Mouse (Mus musculus) limb, embryonic 13.5 days (tissue): ENCODE measurements around the gene Llgl2. TPM values are rescaled to one million over a fixed set of nuclear protein-coding genes. Genes with fewer than 3 reads are reported as not detected.
"Not testable (repeated sequence)": the region's sequence is repeated elsewhere in the genome, so short reads cannot be mapped to it uniquely, and the experiment has no call there.

ENCODE experiments used
- ATAC-seq: fragments of 200-750 bp; cut with Nextera tagmentation; 2 replicates; pipeline ENCODE4 v1.8.0; 2017; ENCODE audit warnings: low read depth, moderate number of reproducible peaks, moderate TSS enrichment; ENCODE audit not compliant: low FRiP score
- H3K27ac ChIP-seq: fragments of 300-500 bp; sonication (generic); 2 replicates; pipeline ENCODE4 v1.5.1; 2015; ENCODE audit warnings: inconsistent platforms, mild to moderate bottlenecking, moderate library complexity
- H3K27me3 ChIP-seq: fragments of 300-500 bp; sonication (generic); 2 replicates; pipeline ENCODE4 v1.6.1; 2015; ENCODE audit warnings: mild to moderate bottlenecking, inconsistent platforms
- H3K36me3 ChIP-seq: fragments of 300-500 bp; sonication (generic); 2 replicates; pipeline ENCODE4 v1.6.1; 2015; ENCODE audit warnings: inconsistent platforms, mild to moderate bottlenecking, moderate library complexity
- H3K4me1 ChIP-seq: fragments of 300-500 bp; sonication (generic); 2 replicates; pipeline ENCODE4 v1.6.1; 2015; ENCODE audit warnings: inconsistent platforms
- H3K4me2 ChIP-seq: fragments of 300-500 bp; sonication (generic); replicated peaks from 2 replicates; pipeline ENCODE4 v1.6.1; 2015; ENCODE audit warnings: inconsistent platforms, mild to moderate bottlenecking, moderate library complexity
- H3K4me3 ChIP-seq: fragments of 300-500 bp; sonication (generic); 2 replicates; pipeline ENCODE4 v1.5.1; 2015; ENCODE audit warnings: moderate library complexity, mild to moderate bottlenecking, inconsistent platforms
- H3K9ac ChIP-seq: fragments of 300-500 bp; sonication (generic); 2 replicates; pipeline ENCODE4 v1.6.1; 2015; ENCODE audit warnings: mild to moderate bottlenecking, inconsistent platforms
- H3K9me3 ChIP-seq: fragments of 300-500 bp; sonication (generic); 2 replicates; pipeline ENCODE4 v1.6.1; 2016; ENCODE audit warnings: inconsistent platforms
- WGBS: fragments of 180-500 bp; shearing (Covaris S2); methylation state at CpG from one replicate; pipeline ENCODE4 v1.1.7; 2015; 5-methylcytosine and 5-hydroxymethylcytosine counted together
- polyA plus RNA-seq: library from polyadenylated mRNA; unstranded; fragments of >200 nt; fragmentation: Nextera tagmentation; extraction: Ambion mirVana; gene quantifications from 2 replicates; pipeline ENCODE4 v1.2.1, GENCODE M21; 2015

The Llgl2 gene
- polyA plus RNA-seq, 1 experiment from 2014 or later, result 6.0 TPM

DNA sequence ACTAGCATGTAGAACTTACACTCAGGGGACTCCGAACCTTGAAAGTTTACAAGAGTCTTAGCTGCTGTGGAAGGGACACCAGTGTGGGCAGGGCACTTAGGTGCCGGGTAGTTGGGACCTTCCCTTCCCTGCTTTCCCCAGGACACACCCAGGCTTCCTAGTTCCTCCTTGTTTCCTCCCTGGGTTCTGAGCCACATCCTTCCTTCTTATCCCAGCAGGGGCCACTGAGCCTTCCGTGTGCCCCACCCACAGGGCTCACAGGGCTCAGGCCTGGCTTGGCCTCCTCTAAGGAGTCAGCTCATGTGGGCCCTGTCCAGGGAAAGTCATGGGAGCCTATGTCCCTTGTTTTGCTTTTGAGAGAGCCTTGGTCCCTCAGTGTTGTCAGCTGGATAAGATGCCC is 15.9 kb downstream of the Llgl2 start:
- no peaks in the 10 kb centered on the region for H3K27me3 ChIP-seq
- H3K4me1 ChIP-seq, result peaks cover 33% of the 10 kb centered on the region
- H3K9me3 ChIP-seq, result no peaks in the 10 kb centered on the region
- no peaks in the 10 kb centered on the region for H3K36me3 ChIP-seq
- ATAC-seq, result no peak
- no peak overlapping the region for H3K4me2 ChIP-seq
- no peak overlapping the region for H3K9ac ChIP-seq
- no peak overlapping the region for H3K27ac ChIP-seq
- no peak overlapping the region for H3K4me3 ChIP-seq
- WGBS, result 64% methylated on average over 3 of the region's 3 CpGs

DNA sequence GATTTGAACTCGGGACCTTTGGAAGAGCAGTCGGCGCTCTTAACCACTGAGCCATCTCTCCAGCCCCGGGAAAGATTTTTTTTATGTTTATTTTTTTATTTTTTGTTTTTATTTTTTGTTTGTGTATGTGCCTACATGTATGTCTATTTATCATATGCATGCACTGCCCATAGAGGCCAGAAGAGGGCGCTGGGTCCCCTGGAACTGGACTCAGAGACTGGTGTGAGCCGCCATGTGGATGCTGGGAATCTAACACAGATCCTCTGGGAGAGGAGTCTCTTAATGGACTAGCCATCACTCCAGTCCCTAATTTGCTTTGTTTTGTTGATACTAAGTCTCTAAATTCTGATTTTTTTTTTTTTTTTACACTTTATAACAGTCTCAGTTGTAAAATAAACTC is 17.2 kb downstream of the Llgl2 start:
- H3K27ac ChIP-seq, result no peak overlapping the region
- H3K4me3 ChIP-seq, result no peak overlapping the region
- H3K9ac ChIP-seq, result no peak overlapping the region
- WGBS, result 81% methylated on average over 6 of the region's 6 CpGs
- H3K36me3 ChIP-seq, result peaks cover 8% of the 10 kb centered on the region
- ATAC-seq, result no peak
- H3K9me3 ChIP-seq, result peaks cover 4% of the 10 kb centered on the region; the same call in 1 of the 2 replicates
- H3K4me2 ChIP-seq, result no peak overlapping the region
- no peaks in the 10 kb centered on the region for H3K27me3 ChIP-seq
- peaks cover 33% of the 10 kb centered on the region for H3K4me1 ChIP-seq

DNA sequence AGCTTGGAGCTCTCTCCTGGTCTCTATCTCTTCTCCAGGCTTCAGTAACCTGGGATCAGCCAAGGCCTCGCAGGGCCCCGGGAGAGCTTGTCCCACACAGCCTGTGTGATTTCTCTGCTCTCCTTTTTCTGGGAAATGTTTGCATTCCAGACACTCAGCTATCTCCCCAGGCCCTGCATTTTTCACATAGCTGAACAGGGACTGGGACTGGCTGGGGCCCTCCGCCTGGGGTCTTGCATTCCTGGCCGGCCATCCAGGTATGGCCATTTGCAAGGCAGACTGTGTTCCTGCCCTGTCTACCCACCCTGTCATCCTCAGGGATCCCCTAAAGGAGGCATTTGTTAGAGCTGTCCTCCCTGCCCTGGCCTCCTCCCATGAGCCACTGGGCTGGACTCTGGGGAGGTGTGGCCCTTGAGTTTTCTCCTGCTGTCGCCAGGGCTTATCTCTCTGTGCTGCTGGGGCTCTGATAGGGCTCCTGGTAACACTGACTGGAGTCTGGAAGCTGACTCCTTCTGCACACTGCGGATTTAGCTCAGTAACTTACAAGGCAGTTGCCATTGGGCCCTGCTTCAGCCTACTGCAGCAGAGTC is 18.2 kb downstream of the Llgl2 start:
- peaks cover 31% of the 10 kb centered on the region for H3K4me1 ChIP-seq
- peaks cover 12% of the 10 kb centered on the region for H3K36me3 ChIP-seq
- H3K4me3 ChIP-seq, result no peak overlapping the region
- no peaks in the 10 kb centered on the region for H3K27me3 ChIP-seq
- H3K9ac ChIP-seq, result peak overlapping the region; percentile 19; the same call in 1 of the 2 replicates
- WGBS, result 23% methylated on average over 6 of the region's 6 CpGs
- peak overlapping the region; percentile 72 for H3K27ac ChIP-seq
- no peak overlapping the region; the same call in 1 of the 2 replicates for H3K4me2 ChIP-seq
- ATAC-seq, result peak; percentile 24; the same call in 1 of the 2 replicates
- H3K9me3 ChIP-seq, result peaks cover 4% of the 10 kb centered on the region; the same call in 1 of the 2 replicates

DNA sequence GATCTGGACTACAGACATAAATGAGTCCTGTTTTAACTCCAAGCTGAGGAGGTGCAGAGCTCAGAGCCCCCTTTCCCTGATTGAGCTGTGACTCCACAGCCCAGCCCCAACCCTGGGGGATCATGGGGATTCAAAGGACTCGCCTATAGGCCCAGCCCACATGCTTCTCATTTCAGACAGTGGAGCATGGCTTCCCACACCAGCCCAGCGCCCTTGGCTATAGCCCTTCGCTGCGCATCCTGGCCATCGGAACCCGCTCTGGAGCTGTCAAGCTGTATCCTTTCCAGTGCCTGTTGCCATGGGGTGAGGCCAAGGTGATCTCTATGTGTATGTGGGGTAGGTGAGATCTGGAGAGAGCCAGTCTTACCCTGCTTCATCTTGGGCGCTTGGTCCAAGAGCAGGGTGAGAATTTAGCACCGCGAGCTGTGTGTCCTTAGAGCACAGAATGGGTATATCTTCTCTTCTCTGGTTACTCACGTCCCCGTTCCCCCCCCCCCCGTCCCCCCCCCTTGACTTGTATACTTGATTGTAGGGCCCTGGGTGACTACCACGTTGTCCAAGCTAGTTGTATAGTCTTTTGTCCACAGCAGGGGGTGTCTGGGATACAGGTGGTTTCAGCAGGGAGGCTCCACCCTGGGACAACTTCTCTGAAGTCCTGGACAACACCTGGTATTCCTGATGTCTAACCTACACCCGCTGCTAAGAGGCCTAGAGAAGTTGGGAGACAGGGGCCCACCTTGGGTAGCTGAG is 19.5 kb downstream of the Llgl2 start:
- peaks cover 29% of the 10 kb centered on the region for H3K4me1 ChIP-seq
- 81% methylated on average over 11 of the region's 14 CpGs for WGBS
- no peak for ATAC-seq
- no peak overlapping the region for H3K27ac ChIP-seq
- no peak overlapping the region for H3K4me2 ChIP-seq
- H3K9me3 ChIP-seq, result peaks cover 4% of the 10 kb centered on the region; the same call in 1 of the 2 replicates
- H3K9ac ChIP-seq, result no peak overlapping the region
- no peak overlapping the region for H3K4me3 ChIP-seq
- no peaks in the 10 kb centered on the region for H3K27me3 ChIP-seq
- H3K36me3 ChIP-seq, result peaks cover 12% of the 10 kb centered on the region

DNA sequence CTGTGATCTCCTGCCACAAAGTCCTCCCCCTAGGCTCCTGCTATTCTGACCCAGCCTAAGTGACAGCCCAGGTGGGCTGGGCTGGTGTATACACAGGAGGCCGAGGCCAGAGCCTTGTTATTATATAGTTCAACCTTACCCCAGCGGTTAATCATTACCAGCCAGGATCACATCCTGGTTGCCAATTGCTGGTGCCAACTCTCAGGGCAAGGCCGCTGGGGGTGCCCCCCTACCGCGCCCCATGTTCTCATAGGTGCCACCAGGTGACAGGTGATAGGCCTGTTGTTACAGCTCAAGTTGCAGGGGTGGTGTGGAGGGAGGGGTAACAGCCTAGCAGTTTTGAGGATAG is 20.0 kb downstream of the Llgl2 start:
- Histone ChIP-seq H3K36me3 (peaks cover 12% of the 10 kb centered on the region), H3K9me3 (peaks cover 4% of the 10 kb centered on the region; the same call in 1 of the 2 replicates), H3K4me1 (peaks cover 26% of the 10 kb centered on the region), H3K4me2 (no peak overlapping the region), H3K27me3 (no peaks in the 10 kb centered on the region), H3K27ac (no peak overlapping the region), H3K9ac (no peak overlapping the region), H3K4me3 (no peak overlapping the region)
- WGBS, result 87% methylated on average over 5 of the region's 5 CpGs
- no peak for ATAC-seq

DNA sequence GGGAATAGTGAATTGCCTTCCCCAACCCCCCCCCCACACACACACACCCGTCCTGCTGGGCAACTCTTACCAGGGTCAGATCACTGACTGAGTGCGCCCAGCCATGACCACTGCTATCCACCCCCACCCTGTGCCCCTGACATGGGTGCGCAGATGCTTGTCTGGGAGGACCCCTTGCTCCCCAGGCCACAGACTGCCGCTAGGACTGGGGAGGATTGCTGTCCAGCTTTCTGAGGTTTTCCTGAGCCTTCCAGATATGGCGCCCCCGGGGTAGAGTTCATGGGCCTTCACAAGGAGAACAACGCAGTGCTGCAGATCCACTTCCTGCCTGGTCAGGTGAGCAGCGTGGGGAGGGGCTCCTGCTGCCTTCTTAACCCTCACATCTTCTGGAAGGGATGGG is 20.4 kb downstream of the Llgl2 start:
- Histone ChIP-seq H3K9ac (no peak overlapping the region), H3K27ac (no peak overlapping the region), H3K27me3 (no peaks in the 10 kb centered on the region), H3K4me1 (peaks cover 22% of the 10 kb centered on the region), H3K9me3 (peaks cover 4% of the 10 kb centered on the region; the same call in 1 of the 2 replicates), H3K4me2 (no peak overlapping the region), H3K36me3 (peaks cover 12% of the 10 kb centered on the region), H3K4me3 (no peak overlapping the region)
- no peak for ATAC-seq
- WGBS, result 75% methylated on average over 8 of the region's 8 CpGs

DNA sequence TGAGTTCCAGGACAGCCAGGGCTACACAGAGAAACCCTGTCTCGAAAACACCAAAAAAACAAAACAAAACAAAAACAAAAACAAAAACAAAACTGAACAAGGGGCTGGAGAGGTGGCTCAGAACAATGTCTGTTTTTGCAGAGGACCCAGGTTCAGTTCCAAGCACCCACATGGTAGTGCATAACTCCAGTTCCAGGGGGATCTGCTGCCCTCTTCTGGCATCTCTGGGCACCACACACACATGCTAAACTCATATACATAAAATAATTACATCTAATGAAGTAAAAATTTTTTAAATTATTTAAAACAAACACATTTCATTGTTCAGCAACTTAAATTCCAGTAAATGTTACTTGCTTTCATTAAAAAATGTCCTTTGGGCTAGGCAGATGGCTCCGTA is 22.0 kb downstream of the Llgl2 start:
- Histone ChIP-seq H3K36me3 (peaks cover 15% of the 10 kb centered on the region), H3K4me1 (peaks cover 14% of the 10 kb centered on the region), H3K4me3 (no peak overlapping the region), H3K27me3 (no peaks in the 10 kb centered on the region), H3K27ac (no peak overlapping the region), H3K9ac (no peak overlapping the region), H3K4me2 (no peak overlapping the region), H3K9me3 (peaks cover 4% of the 10 kb centered on the region; the same call in 1 of the 2 replicates)
- 90% methylated on average over 2 of the region's 2 CpGs for WGBS
- no peak for ATAC-seq

DNA sequence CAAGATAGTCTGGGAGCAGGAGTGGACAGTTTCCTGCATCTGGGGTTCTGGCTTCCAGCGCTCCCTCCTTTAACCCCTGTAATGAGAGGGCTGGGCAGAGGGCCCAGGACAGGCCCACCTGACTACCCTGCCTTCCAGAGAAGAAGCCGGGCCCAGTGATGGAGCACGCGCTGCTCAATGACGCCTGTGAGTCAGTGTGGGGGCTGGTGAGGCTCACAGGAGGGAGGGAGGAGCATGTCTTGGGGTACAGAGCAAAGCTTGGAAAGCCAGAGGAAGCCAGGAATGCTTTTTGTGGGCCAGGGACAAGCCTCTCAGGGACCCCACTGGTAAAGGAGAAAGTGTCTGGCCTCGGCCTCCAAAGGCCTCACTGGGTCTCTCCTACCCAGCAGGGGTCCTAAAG is 30.8 kb downstream of the Llgl2 start:
- H3K36me3 ChIP-seq, result peaks cover 15% of the 10 kb centered on the region
- no peak overlapping the region for H3K4me3 ChIP-seq
- H3K27me3 ChIP-seq, result peaks cover 40% of the 10 kb centered on the region
- H3K4me1 ChIP-seq, result peaks cover 10% of the 10 kb centered on the region; the same call in 1 of the 2 replicates
- ATAC-seq, result no peak
- H3K9me3 ChIP-seq, result no peaks in the 10 kb centered on the region
- 84% methylated on average over 6 of the region's 6 CpGs for WGBS
- H3K27ac ChIP-seq, result no peak overlapping the region
- H3K9ac ChIP-seq, result no peak overlapping the region
- H3K4me2 ChIP-seq, result no peak overlapping the region

DNA sequence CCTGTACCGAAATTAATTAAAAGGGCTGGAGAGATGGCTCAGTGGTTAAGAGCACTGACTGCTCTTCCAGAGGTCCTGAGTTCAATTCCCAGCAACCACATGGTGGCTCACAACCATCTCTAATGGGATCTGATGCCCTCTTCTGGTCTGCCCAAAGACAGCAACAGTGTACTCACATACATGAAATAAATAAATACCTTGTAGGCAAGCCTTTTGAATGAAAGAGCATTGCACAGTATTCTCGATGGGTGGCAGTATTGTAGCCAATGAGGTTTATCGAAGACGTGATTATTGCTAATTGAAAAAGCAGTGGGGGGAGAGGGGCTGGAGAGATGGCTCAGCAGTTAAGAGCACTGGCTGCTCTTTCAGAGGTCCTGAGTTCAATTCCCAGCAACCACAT is 33.3 kb downstream of the Llgl2 start:
- not testable (repeated sequence) for ATAC-seq, H3K9ac ChIP-seq, H3K4me2 ChIP-seq, H3K9me3 ChIP-seq, H3K36me3 ChIP-seq, H3K27ac ChIP-seq, H3K4me3 ChIP-seq
- Histone ChIP-seq H3K27me3 (peaks cover 65% of the 10 kb centered on the region), H3K4me1 (peaks cover 10% of the 10 kb centered on the region; the same call in 1 of the 2 replicates)
- WGBS, result 86% methylated on average over 4 of the region's 4 CpGs

DNA sequence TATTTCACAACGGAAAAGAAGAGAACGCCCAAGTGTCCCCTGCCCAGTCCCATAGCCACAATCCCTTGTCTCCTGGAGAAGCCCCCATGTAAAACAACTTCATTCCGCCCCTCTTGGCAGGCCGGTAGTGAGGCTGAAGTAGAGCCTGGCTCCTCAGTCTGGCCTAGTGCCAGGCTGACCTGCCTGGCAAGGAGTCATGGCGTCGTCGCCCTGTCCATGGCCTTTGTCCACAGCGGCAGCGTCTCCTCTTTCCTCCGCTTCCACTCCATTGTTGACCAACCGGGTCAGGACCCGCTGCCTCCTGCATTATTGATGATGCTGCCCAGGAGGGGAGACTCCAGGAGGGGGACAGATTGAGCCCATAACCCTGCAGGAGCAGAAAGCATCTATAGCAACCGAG is 34.1 kb downstream of the Llgl2 start:
- H3K27ac ChIP-seq, result no peak overlapping the region
- no peaks in the 10 kb centered on the region for H3K9me3 ChIP-seq

DNA sequence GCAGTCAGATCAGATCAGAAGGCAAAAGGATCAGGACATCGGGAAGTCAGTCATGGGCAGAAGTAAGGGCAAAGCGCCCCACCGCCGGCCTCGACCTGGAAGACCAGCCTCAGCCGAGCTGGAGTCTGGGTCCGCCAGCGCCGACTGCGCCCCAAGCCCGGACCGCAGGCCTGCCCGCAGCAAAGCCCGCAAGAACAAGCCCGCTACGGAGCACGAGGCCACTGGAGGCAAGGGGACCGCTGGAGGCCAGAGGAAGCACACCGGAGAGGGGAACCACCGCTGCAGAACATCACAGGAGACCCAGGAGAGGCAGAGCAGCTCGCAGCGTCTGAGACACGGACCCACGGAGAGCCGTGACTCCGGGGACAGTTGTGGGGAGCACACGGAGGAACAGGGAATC is 34.5 kb downstream of the Llgl2 start, which contains the start of gene Myo15b:
TSS of gene Myo15b (plus strand) at position 53 of the 400 bp plus-strand sequence.
- Histone ChIP-seq H3K9me3 (no peaks in the 10 kb centered on the region), H3K36me3 (no peaks in the 10 kb centered on the region), H3K4me3 (peak within 1 kb of the TSS; percentile 47), H3K27ac (no peak within 1 kb of the TSS), H3K27me3 (peaks cover 72% of the 10 kb centered on the region), H3K9ac (peak within 1 kb of the TSS; percentile 59), H3K4me2 (peak within 1 kb of the TSS; percentile 68), H3K4me1 (peaks cover 10% of the 10 kb centered on the region; the same call in 1 of the 2 replicates)
- 12% methylated on average over 27 of the region's 27 CpGs for WGBS
- ATAC-seq, result no peak

More for the DNA sequence above, 34.1 kb downstream of the Llgl2 start:
- Histone ChIP-seq H3K4me2 (peak overlapping the region; percentile 68; the same call in 1 of the 2 replicates), H3K9ac (no peak overlapping the region), H3K36me3 (no peaks in the 10 kb centered on the region), H3K27me3 (peaks cover 71% of the 10 kb centered on the region), H3K4me1 (peaks cover 10% of the 10 kb centered on the region; the same call in 1 of the 2 replicates), H3K4me3 (0 out of 2 replicates have a peak overlapping the region, but pooled peaks have one; percentile 47)
- WGBS, result 67% methylated on average over 13 of the region's 13 CpGs
- no peak for ATAC-seq

DNA sequence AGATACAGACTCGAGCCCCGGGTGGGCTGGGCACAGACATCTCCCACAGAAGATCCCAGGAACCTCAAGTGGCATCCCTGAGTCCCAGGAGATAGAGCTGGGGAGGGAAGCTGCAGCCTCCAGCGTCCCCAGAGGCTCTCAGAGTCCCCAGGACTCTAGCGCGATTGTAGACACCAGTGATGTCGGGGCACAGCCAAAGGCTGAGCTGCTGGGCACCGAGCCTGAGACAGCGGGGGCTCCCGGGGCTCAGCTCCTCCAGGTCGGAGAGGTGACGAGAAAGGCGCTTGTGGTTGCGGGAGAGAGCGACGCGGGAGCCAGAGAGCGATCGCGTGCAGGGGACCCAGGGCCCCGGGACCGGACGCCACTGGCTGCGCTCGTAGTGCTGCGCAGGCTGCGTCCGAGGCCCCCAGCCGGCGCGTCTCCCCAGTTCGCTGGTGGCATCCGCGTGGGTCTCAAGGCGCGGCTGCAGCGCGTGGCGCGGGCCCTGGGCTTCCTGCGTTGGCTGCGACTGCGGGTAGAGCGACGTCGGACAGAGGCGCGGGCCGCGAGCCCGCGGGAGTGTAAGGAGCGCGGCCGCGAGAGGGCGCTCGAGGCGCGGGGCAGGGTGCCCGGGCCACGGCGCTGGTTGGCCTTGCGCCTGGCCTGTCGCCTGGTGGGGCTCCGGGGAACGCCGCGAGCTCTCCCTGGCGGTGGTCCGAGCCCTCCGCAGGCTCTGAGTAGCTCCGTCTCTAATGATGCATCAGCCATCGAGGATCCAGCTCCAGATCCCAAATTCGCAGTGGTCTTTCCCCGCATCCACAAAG is 35.5 kb downstream of the Llgl2 start:
- Histone ChIP-seq H3K4me3 (peak overlapping the region; percentile 47), H3K27me3 (peaks cover 72% of the 10 kb centered on the region), H3K9ac (peak overlapping the region; percentile 59), H3K9me3 (no peaks in the 10 kb centered on the region), H3K27ac (no peak overlapping the region), H3K36me3 (no peaks in the 10 kb centered on the region), H3K4me2 (peak overlapping the region; percentile 68), H3K4me1 (peaks cover 10% of the 10 kb centered on the region; the same call in 1 of the 2 replicates)
- 2% methylated on average over 53 of the region's 75 CpGs for WGBS
- ATAC-seq, result peak; percentile 79
